Mouse (Mus musculus) CH12.LX (cell line): Measurements from ENCODE around the gene Tdrd9.

Experiments
- CHD2 ChIP-seq: IDR thresholded peaks from 2 replicates; pipeline ENCODE4 v1.6.1; 2011; ENCODE audit warnings: low read length, improper control_type of control experiment
- CTCF ChIP-seq, 2 experiments: IDR thresholded peaks in 1 of 2; conservative IDR thresholded peaks in 1 of 2; 2 replicates each; pipeline ENCODE4 v1.5.1; 2011 to 2012; ENCODE audit warnings: low read depth in 2 of 2, low read length in 2 of 2, improper control_type of control experiment in 1 of 2, inconsistent platforms in 1 of 2, mild to moderate bottlenecking in 1 of 2, moderate library complexity in 1 of 2
- EP300 ChIP-seq: IDR thresholded peaks from 2 replicates; pipeline ENCODE4 v1.6.1; 2011; ENCODE audit warnings: low read length, improper control_type of control experiment
- MYC ChIP-seq: IDR thresholded peaks from 2 replicates; pipeline ENCODE4 v1.6.1; 2011; ENCODE audit warnings: low read depth, mild to moderate bottlenecking, improper control_type of control experiment, low read length
- POLR2A ChIP-seq: IDR thresholded peaks from 2 replicates; pipeline ENCODE4 v1.6.1; 2011; ENCODE audit warnings: low read depth, mild to moderate bottlenecking, improper control_type of control experiment, low read length
- ZC3H11A ChIP-seq: IDR thresholded peaks from 2 replicates; pipeline ENCODE4 v1.6.1; 2012; ENCODE audit warnings: low read depth, mild to moderate bottlenecking, inconsistent platforms, low read length, improper control_type of control experiment
- ZNF384 ChIP-seq: IDR thresholded peaks from 2 replicates; pipeline ENCODE4 v1.6.1; 2012; ENCODE audit warnings: low read depth, low read length, improper control_type of control experiment, inconsistent platforms

- TF ChIP-seq EP300 (no peak), ZC3H11A (no peak), MYC (no peak), ZNF384 (no peak), POLR2A (no peak), CTCF (conservative IDR thresholded peaks at IDR 0.05 in 1 of 2, IDR thresholded peaks at IDR 0.05 in 1 of 2; ENCODE audit: low read depth in 2 of 2, low read length in 2 of 2) (no peak), CHD2 (no peak)
Measured at GRCm38 (mm10) chr12:112042681-112043080, 71.3 kb downstream of the Tdrd9 start.
